Mouse (Mus musculus) hindbrain, postnatal 0 days (tissue): ENCODE results near the gene Gid8. TPM values are rescaled to one million over a fixed set of nuclear protein-coding genes. Genes with fewer than 3 reads are reported as not detected.

ENCODE experiments used
- ATAC-seq: fragments of 200-750 bp; cut with Nextera tagmentation; 2 replicates; pipeline ENCODE4 v1.8.0; 2017; ENCODE audit warnings: mild to moderate bottlenecking, moderate TSS enrichment, moderate library complexity
- DNase-seq: peaks from one replicate; pipeline ENCODE4 v3.0.0-alpha.2; 2015; ENCODE audit warnings: low spot score
- H3K27ac ChIP-seq: fragments of 300-500 bp; sonication (generic); 2 replicates; pipeline ENCODE4 v1.5.1; 2014; ENCODE audit warnings: mild to moderate bottlenecking
- H3K27me3 ChIP-seq: fragments of 300-500 bp; sonication (generic); 2 replicates; pipeline ENCODE4 v1.6.1; 2014; ENCODE audit warnings: low read length, mixed read lengths; ENCODE audit not compliant: insufficient read depth
- H3K36me3 ChIP-seq: fragments of 300-500 bp; sonication (generic); 2 replicates; pipeline ENCODE4 v1.6.1; 2014; ENCODE audit warnings: low read length, mixed read lengths; ENCODE audit not compliant: insufficient read depth
- H3K4me1 ChIP-seq: fragments of 300-500 bp; sonication (generic); 2 replicates; pipeline ENCODE4 v1.6.1; 2014; ENCODE audit warnings: antibody characterized with exemption, low read length, mixed read lengths; ENCODE audit not compliant: insufficient read depth
- H3K4me2 ChIP-seq: fragments of 300-500 bp; sonication (generic); 2 replicates; pipeline ENCODE4 v1.6.1; 2014; ENCODE audit warnings: low read depth, mild to moderate bottlenecking, low read length, moderate library complexity, mixed read lengths
- H3K4me3 ChIP-seq: fragments of 300-500 bp; sonication (generic); 2 replicates; pipeline ENCODE4 v1.5.1; 2014; ENCODE audit warnings: low read length
- H3K9ac ChIP-seq: fragments of 300-500 bp; sonication (generic); replicated peaks from 2 replicates; pipeline ENCODE4 v1.6.1; 2014; ENCODE audit warnings: mild to moderate bottlenecking, low read length, moderate library complexity, mixed read lengths
- H3K9me3 ChIP-seq: fragments of 300-500 bp; sonication (generic); 2 replicates; pipeline ENCODE4 v1.6.1; 2016; ENCODE audit warnings: low read length, mixed read lengths
- CTCF ChIP-seq: IDR thresholded peaks from 2 replicates; pipeline ENCODE4 v1.5.1; 2016; ENCODE audit warnings: antibody characterized with exemption, control low read depth, low read depth
- WGBS: fragments of 180-500 bp; shearing (Covaris S2); extraction: QIAGEN DNeasy Blood & Tissue Kit; methylation state at CpG from one replicate; pipeline ENCODE4 v1.1.7; 2014; 5-methylcytosine and 5-hydroxymethylcytosine counted together
- polyA plus RNA-seq: library from polyadenylated mRNA; unstranded; fragments of >200 nt; fragmentation: Nextera tagmentation; extraction: Ambion mirVana; gene quantifications from 2 replicates; pipeline ENCODE4 v1.2.1, GENCODE M21; 2015
- total RNA-seq: library from RNA; depleted of rRNA; stranded (reverse); fragments of >200 nt; gene quantifications from 2 replicates; pipeline ENCODE4 v1.2.3, GENCODE M21; 2014

The Gid8 gene
- total and polyA plus RNA-seq, 2 experiments from 2014 or later: 45.5 to 51.1 TPM

- Histone ChIP-seq H3K9ac (no peak overlapping the region), H3K27me3 (no peaks in the 10 kb centered on the region), H3K4me2 (no peak overlapping the region), H3K27ac (no peak overlapping the region), H3K4me3 (no peak overlapping the region), H3K9me3 (no peaks in the 10 kb centered on the region), H3K4me1 (no peaks in the 10 kb centered on the region), H3K36me3 (peaks cover 75% of the 10 kb centered on the region)
- DNase-seq: no peak
- TF ChIP-seq CTCF: no peak
- 93% methylated on average over 4 of the region's 4 CpGs for WGBS
- ATAC-seq: no peak
Observed at GRCm38 (mm10) chr2:180684031-180684430, 25.9 kb upstream of the Gid8 start.

- TF ChIP-seq CTCF: no peak
- H3K9me3 ChIP-seq: no peaks in the 10 kb centered on the region
- no peak overlapping the region for H3K9ac ChIP-seq
- no peaks in the 10 kb centered on the region for H3K27me3 ChIP-seq
- 65% methylated on average over 5 of the region's 5 CpGs for WGBS
- ATAC-seq (peak; percentile 49; the same call in 1 of the 2 replicates), DNase-seq (no peak)
- H3K4me3 ChIP-seq: no peak overlapping the region
- no peak overlapping the region for H3K4me2 ChIP-seq
- H3K27ac ChIP-seq: no peak overlapping the region
- H3K4me1 ChIP-seq: peaks cover 5% of the 10 kb centered on the region; the same call in 1 of the 2 replicates
- peaks cover 59% of the 10 kb centered on the region for H3K36me3 ChIP-seq
Observed at GRCm38 (mm10) chr2:180689841-180690240, 20.1 kb upstream of the Gid8 start.

- WGBS: 3% methylated on average over 1 of the region's 1 CpGs
- Histone ChIP-seq H3K27me3 (no peaks in the 10 kb centered on the region), H3K27ac (peak overlapping the region; percentile 55; the same call in 1 of the 2 replicates), H3K4me2 (peak overlapping the region; percentile 10; the same call in 1 of the 2 replicates), H3K9me3 (no peaks in the 10 kb centered on the region), H3K36me3 (peaks cover 32% of the 10 kb centered on the region), H3K9ac (no peak overlapping the region), H3K4me1 (peaks cover 5% of the 10 kb centered on the region; the same call in 1 of the 2 replicates), H3K4me3 (no peak overlapping the region)
- DNase-seq (peak; percentile 69), ATAC-seq (peak; percentile 83)
- TF ChIP-seq CTCF: no peak
Observed at GRCm38 (mm10) chr2:180692630-180693029, 17.3 kb upstream of the Gid8 start.

- ATAC-seq (no peak), DNase-seq (no peak)
- Histone ChIP-seq H3K9ac (no peak overlapping the region), H3K4me3 (no peak overlapping the region), H3K27me3 (no peaks in the 10 kb centered on the region), H3K27ac (no peak overlapping the region), H3K36me3 (peaks cover 6% of the 10 kb centered on the region; the same call in 1 of the 2 replicates), H3K4me1 (peaks cover 9% of the 10 kb centered on the region), H3K4me2 (no peak overlapping the region), H3K9me3 (no peaks in the 10 kb centered on the region)
- TF ChIP-seq CTCF: no peak
- WGBS: 32% methylated on average over 2 of the region's 2 CpGs
Observed at GRCm38 (mm10) chr2:180695176-180695575, 14.7 kb upstream of the Gid8 start.

GRCm38 (mm10) chr2:180700457-180700856 lies 9.5 kb upstream of the Gid8 start:
- Histone ChIP-seq H3K27ac (0 out of 2 replicates have a peak overlapping the region, but pooled peaks have one; percentile 99), H3K4me2 (peak overlapping the region; percentile 98), H3K4me3 (peak overlapping the region; percentile 92), H3K9ac (peak overlapping the region; percentile 99; the same call in 1 of the 2 replicates), H3K9me3 (no peaks in the 10 kb centered on the region), H3K27me3 (no peaks in the 10 kb centered on the region), H3K36me3 (no peaks in the 10 kb centered on the region), H3K4me1 (peaks cover 14% of the 10 kb centered on the region)
- DNase-seq: no peak
- no peak for TF ChIP-seq CTCF
- ATAC-seq: no peak
- WGBS: 75% methylated on average over 5 of the region's 5 CpGs

- H3K4me1 ChIP-seq: peaks cover 14% of the 10 kb centered on the region
- H3K9me3 ChIP-seq: no peaks in the 10 kb centered on the region
- WGBS: 6% methylated on average over 26 of the region's 26 CpGs
- H3K27ac ChIP-seq: peak overlapping the region; percentile 99
- no peaks in the 10 kb centered on the region for H3K36me3 ChIP-seq
- peak overlapping the region; percentile 98 for H3K4me2 ChIP-seq
- ATAC-seq (peak; percentile 7), DNase-seq (no peak)
- no peaks in the 10 kb centered on the region for H3K27me3 ChIP-seq
- TF ChIP-seq CTCF: no peak
- peak overlapping the region; percentile 99 for H3K9ac ChIP-seq
- peak overlapping the region; percentile 92 for H3K4me3 ChIP-seq
Observed at GRCm38 (mm10) chr2:180701053-180701766, 8.7 kb upstream of the Gid8 start.
